In the genomic region with DNA sequence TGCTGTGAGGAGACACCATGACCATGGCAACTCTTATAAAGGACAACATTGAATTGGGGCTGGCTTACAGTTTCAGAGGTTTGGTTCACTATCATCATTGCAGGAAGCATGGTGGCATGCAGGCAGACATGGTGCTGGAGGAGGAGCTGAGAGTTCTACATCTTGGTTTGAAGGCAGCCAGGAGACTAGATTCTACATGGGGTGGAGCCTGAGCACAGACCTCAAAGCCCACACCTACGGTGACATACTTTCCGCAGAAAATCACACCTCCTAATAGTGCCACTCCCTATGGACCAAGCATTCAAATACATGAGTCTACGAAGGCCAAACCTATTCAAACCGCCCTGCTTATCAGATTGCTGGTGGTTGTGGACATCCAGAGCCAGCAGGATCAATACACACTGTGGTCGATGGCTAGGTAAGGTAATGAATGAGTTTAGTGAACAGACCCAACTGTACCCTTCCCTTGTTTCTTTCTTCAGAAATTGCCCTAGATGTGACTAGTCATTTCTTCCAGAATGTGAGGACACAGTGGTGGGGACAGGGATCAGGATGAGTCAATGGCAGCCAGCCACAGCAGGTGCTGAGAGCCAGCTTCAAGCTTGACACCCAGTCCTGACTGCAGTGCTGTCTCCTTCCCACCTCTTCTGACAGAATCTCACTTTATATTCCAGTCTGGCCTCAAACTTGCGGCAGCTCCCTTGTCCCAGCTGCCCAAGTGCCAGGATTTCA, we compare ENCODE assay signal across 13 mouse cellular contexts.
"Had no signal": no experiment of that assay in that cellular context is flagged by ENCODE, and none has a peak within 500 bp of the region (broad histone marks: within the 10 kb centered on the region; RNA-seq: fewer than 3 reads in every experiment).

No protein-coding gene starts in this region.

- DNase-seq: kidney, adult 11 months; kidney, adult 8-10 months; kidney, postnatal 14 days; kidney, postnatal 4 days; layer of hippocampus, adult 9-11 months; liver, postnatal 0 days; lung, embryonic 14.5 days; right cerebral cortex, adult 18-20 months; right cerebral cortex, postnatal 14 days; right cerebral cortex, postnatal 4 days; thymus, postnatal 25 days had no signal

- ATAC-seq: liver, postnatal 0 days; lung, postnatal 0 days; midbrain, embryonic 15.5 days had no signal
